Mouse (Mus musculus): Measurements from ENCODE around the gene Adora2b.

- TF ChIP-seq POLR2A (IDR thresholded peaks at IDR 0.05; ENCODE audit: low read depth, low read length) = no peak
- no peak for TF ChIP-seq CTCF (IDR thresholded peaks at IDR 0.05; ENCODE audit: extremely low read depth, insufficient read length, insufficient replicate concordance, low read depth, low read length)
Observed at GRCm38 (mm10) chr11:62263599-62263998, 14.8 kb downstream of the Adora2b start.

Data from small intestine, adult 2 months (tissue).